Mouse (Mus musculus) midbrain, postnatal 0 days (tissue): ENCODE measurements around the gene Pcsk2. TPM values are rescaled to one million over a fixed set of nuclear protein-coding genes. Genes with fewer than 3 reads are reported as not detected.

Source experiments
- ATAC-seq: fragments of 200-750 bp; cut with Nextera tagmentation; 2 replicates; pipeline ENCODE4 v1.8.0; 2017; ENCODE audit warnings: moderate number of reproducible peaks, mild to moderate bottlenecking, moderate TSS enrichment, moderate library complexity; ENCODE audit not compliant: low FRiP score
- DNase-seq: peaks from one replicate; pipeline ENCODE4 v3.0.0-alpha.2; 2015; ENCODE audit warnings: low spot score
- H3K27ac ChIP-seq: fragments of 300-500 bp; sonication (generic); 2 replicates; pipeline ENCODE4 v1.5.1; 2014; ENCODE audit warnings: low read depth, mild to moderate bottlenecking, low read length, mixed read lengths
- H3K27me3 ChIP-seq: fragments of 300-500 bp; sonication (generic); 2 replicates; pipeline ENCODE4 v1.6.1; 2014; ENCODE audit warnings: low read length, control low read depth, mixed read lengths; ENCODE audit not compliant: insufficient read depth
- H3K36me3 ChIP-seq: fragments of 300-500 bp; sonication (generic); 2 replicates; pipeline ENCODE4 v1.6.1; 2014; ENCODE audit warnings: low read length, control low read depth, mixed read lengths; ENCODE audit not compliant: insufficient read depth
- H3K4me1 ChIP-seq: fragments of 300-500 bp; sonication (generic); 2 replicates; pipeline ENCODE4 v1.6.1; 2014; ENCODE audit warnings: mild to moderate bottlenecking, control low read depth, antibody characterized with exemption, low read length, mixed read lengths; ENCODE audit not compliant: insufficient read depth
- H3K4me2 ChIP-seq: fragments of 300-500 bp; sonication (generic); 2 replicates; pipeline ENCODE4 v1.6.1; 2014; ENCODE audit warnings: low read depth, mild to moderate bottlenecking, low read length, mixed read lengths; ENCODE audit not compliant: poor library complexity, severe bottlenecking
- H3K4me3 ChIP-seq: fragments of 300-500 bp; sonication (generic); 2 replicates; pipeline ENCODE4 v1.5.1; 2014; ENCODE audit warnings: low read depth, mild to moderate bottlenecking, low read length, moderate library complexity
- H3K9ac ChIP-seq: fragments of 300-500 bp; sonication (generic); replicated peaks from 2 replicates; pipeline ENCODE4 v1.6.1; 2014; ENCODE audit warnings: mild to moderate bottlenecking, low read length, moderate library complexity, mixed read lengths; ENCODE audit not compliant: poor library complexity, severe bottlenecking
- H3K9me3 ChIP-seq: fragments of 300-500 bp; sonication (generic); 2 replicates; pipeline ENCODE4 v1.6.1; 2016; ENCODE audit warnings: low read length, control low read depth
- CTCF ChIP-seq: IDR thresholded peaks from 2 replicates; pipeline ENCODE4 v1.5.1; 2016; ENCODE audit warnings: antibody characterized with exemption, mild to moderate bottlenecking
- WGBS: fragments of 180-500 bp; shearing (Covaris S2); extraction: QIAGEN DNeasy Blood & Tissue Kit; methylation state at CpG from one replicate; pipeline ENCODE4 v1.1.7; 2014; 5-methylcytosine and 5-hydroxymethylcytosine counted together
- polyA plus RNA-seq: library from polyadenylated mRNA; unstranded; fragments of >200 nt; fragmentation: Nextera tagmentation; extraction: Ambion mirVana; gene quantifications from 2 replicates; pipeline ENCODE4 v1.2.1, GENCODE M21; 2015
- total RNA-seq: library from RNA; depleted of rRNA; stranded (reverse); fragments of >200 nt; gene quantifications from 2 replicates; pipeline ENCODE4 v1.2.3, GENCODE M21; 2014

Pcsk2 gene
- total and polyA plus RNA-seq, 2 experiments from 2014 or later = 38.3 to 60.8 TPM

- Histone ChIP-seq H3K9ac (no peak overlapping the region), H3K36me3 (no peaks in the 10 kb centered on the region), H3K4me2 (no peak overlapping the region), H3K27me3 (no peaks in the 10 kb centered on the region), H3K4me1 (no peaks in the 10 kb centered on the region), H3K9me3 (no peaks in the 10 kb centered on the region), H3K27ac (no peak overlapping the region), H3K4me3 (no peak overlapping the region)
- DNase-seq (peak; percentile 36), ATAC-seq (no peak)
- 23% methylated on average over 4 of the region's 4 CpGs for WGBS
- TF ChIP-seq CTCF = peak; percentile 35; the same call in 1 of the 2 replicates
These were observed 163.3 kb downstream of the Pcsk2 start for GRCm38 (mm10) chr2:143709249-143709648.

- ATAC-seq (no peak), DNase-seq (no peak)
- H3K4me1 ChIP-seq = no peaks in the 10 kb centered on the region
- TF ChIP-seq CTCF = no peak
- no peak overlapping the region for H3K4me2 ChIP-seq
- no peak overlapping the region for H3K27ac ChIP-seq
- no peak overlapping the region for H3K4me3 ChIP-seq
- 83% methylated on average over 2 of the region's 2 CpGs for WGBS
- H3K27me3 ChIP-seq = no peaks in the 10 kb centered on the region
- no peak overlapping the region for H3K9ac ChIP-seq
- no peaks in the 10 kb centered on the region for H3K36me3 ChIP-seq
- no peaks in the 10 kb centered on the region for H3K9me3 ChIP-seq
These were observed 164.0 kb downstream of the Pcsk2 start for GRCm38 (mm10) chr2:143709979-143710378.

- no peak for DNase-seq
- Histone ChIP-seq H3K9me3 (no peaks in the 10 kb centered on the region), H3K4me3 (no peak overlapping the region), H3K27ac (no peak overlapping the region), H3K9ac (no peak overlapping the region), H3K4me2 (no peak overlapping the region), H3K4me1 (no peaks in the 10 kb centered on the region), H3K36me3 (no peaks in the 10 kb centered on the region), H3K27me3 (no peaks in the 10 kb centered on the region)
- TF ChIP-seq CTCF = no peak
- ATAC-seq = no peak
- WGBS = 88% methylated on average over 4 of the region's 4 CpGs
These were observed 165.9 kb downstream of the Pcsk2 start for GRCm38 (mm10) chr2:143711886-143712285.

GRCm38 (mm10) chr2:143712901-143713300 lies 166.9 kb downstream of the Pcsk2 start:
- no peak overlapping the region for H3K4me3 ChIP-seq
- H3K27me3 ChIP-seq = no peaks in the 10 kb centered on the region
- ATAC-seq (no peak), DNase-seq (no peak)
- H3K4me2 ChIP-seq = no peak overlapping the region
- no peak overlapping the region for H3K9ac ChIP-seq
- no peak for TF ChIP-seq CTCF
- no peak overlapping the region for H3K27ac ChIP-seq
- no peaks in the 10 kb centered on the region for H3K9me3 ChIP-seq
- no peaks in the 10 kb centered on the region for H3K36me3 ChIP-seq
- WGBS = 46% methylated on average over 3 of the region's 3 CpGs
- no peaks in the 10 kb centered on the region for H3K4me1 ChIP-seq

- H3K4me1 ChIP-seq = no peaks in the 10 kb centered on the region
- H3K4me3 ChIP-seq = no peak overlapping the region
- DNase-seq = no peak
- no peaks in the 10 kb centered on the region for H3K27me3 ChIP-seq
- TF ChIP-seq CTCF = no peak
- no peaks in the 10 kb centered on the region for H3K9me3 ChIP-seq
- H3K4me2 ChIP-seq = no peak overlapping the region
- 65% methylated on average over 4 of the region's 4 CpGs for WGBS
- H3K36me3 ChIP-seq = no peaks in the 10 kb centered on the region
- no peak overlapping the region for H3K27ac ChIP-seq
- H3K9ac ChIP-seq = no peak overlapping the region
- no peak for ATAC-seq
These were observed 167.9 kb downstream of the Pcsk2 start for GRCm38 (mm10) chr2:143713902-143714301.

- Histone ChIP-seq H3K4me1 (no peaks in the 10 kb centered on the region), H3K4me2 (no peak overlapping the region), H3K9me3 (no peaks in the 10 kb centered on the region), H3K36me3 (no peaks in the 10 kb centered on the region), H3K4me3 (no peak overlapping the region), H3K27ac (no peak overlapping the region), H3K27me3 (no peaks in the 10 kb centered on the region), H3K9ac (no peak overlapping the region)
- TF ChIP-seq CTCF = no peak
- DNase-seq (no peak), ATAC-seq (no peak)
- WGBS = 72% methylated on average over 4 of the region's 4 CpGs
These were observed 169.2 kb downstream of the Pcsk2 start for GRCm38 (mm10) chr2:143715110-143715509.
